Mouse (Mus musculus): ENCODE data around the gene Prex1.

Gene Prex1

GRCm38 (mm10) chr2:166686917-166687316, 26.7 kb downstream of the Prex1 start:
- no peak for ATAC-seq (ENCODE audit: low TSS enrichment)

- no peak for ATAC-seq (ENCODE audit: low TSS enrichment)
These were observed 27.8 kb downstream of the Prex1 start for GRCm38 (mm10) chr2:166685824-166686223.

GRCm38 (mm10) chr2:166683885-166684544, 29.6 kb downstream of the Prex1 start:
- no peak for ATAC-seq (ENCODE audit: low TSS enrichment)

- 0 out of 2 replicates have a peak, but pooled peaks have one; percentile 26 for ATAC-seq (ENCODE audit: low TSS enrichment)
These were observed 30.8 kb downstream of the Prex1 start for GRCm38 (mm10) chr2:166682866-166683265.

GRCm38 (mm10) chr2:166678959-166679759, 34.5 kb downstream of the Prex1 start:
- ATAC-seq (ENCODE audit: low TSS enrichment) = no peak

- peak; percentile 21; the same call in 1 of the 2 replicates for ATAC-seq (ENCODE audit: low TSS enrichment)
These were observed 36.7 kb downstream of the Prex1 start for GRCm38 (mm10) chr2:166676933-166677332.

GRCm38 (mm10) chr2:166676498-166676897, 37.1 kb downstream of the Prex1 start:
- ATAC-seq (ENCODE audit: low TSS enrichment) = no peak

- peak; percentile 62; the same call in 1 of the 2 replicates for ATAC-seq (ENCODE audit: low TSS enrichment)
These were observed 37.8 kb downstream of the Prex1 start for GRCm38 (mm10) chr2:166675588-166676444.

- no peak for ATAC-seq (ENCODE audit: low TSS enrichment)
These were observed 38.9 kb downstream of the Prex1 start for GRCm38 (mm10) chr2:166674693-166675092.

- ATAC-seq (ENCODE audit: low TSS enrichment) = no peak
These were observed 39.7 kb downstream of the Prex1 start for GRCm38 (mm10) chr2:166673951-166674350.

- ATAC-seq (ENCODE audit: low TSS enrichment) = no peak
These were observed 41.3 kb downstream of the Prex1 start for GRCm38 (mm10) chr2:166672171-166672965.

GRCm38 (mm10) chr2:166671614-166672013, 42.0 kb downstream of the Prex1 start:
- no peak for ATAC-seq (ENCODE audit: low TSS enrichment)

GRCm38 (mm10) chr2:166671019-166671418, 42.6 kb downstream of the Prex1 start:
- ATAC-seq (ENCODE audit: low TSS enrichment) = no peak

- ATAC-seq (ENCODE audit: low TSS enrichment) = no peak
These were observed 43.7 kb downstream of the Prex1 start for GRCm38 (mm10) chr2:166669922-166670321.

GRCm38 (mm10) chr2:166667790-166668695, 45.6 kb downstream of the Prex1 start:
- ATAC-seq (ENCODE audit: low TSS enrichment) = peak; percentile 54

- ATAC-seq (ENCODE audit: low TSS enrichment) = no peak
These were observed 47.5 kb downstream of the Prex1 start for GRCm38 (mm10) chr2:166666175-166666574.

- ATAC-seq (ENCODE audit: low TSS enrichment) = no peak
These were observed 48.2 kb downstream of the Prex1 start for GRCm38 (mm10) chr2:166665244-166665922.

- ATAC-seq (ENCODE audit: low TSS enrichment) = 0 out of 2 replicates have a peak, but pooled peaks have one; percentile 2
These were observed 49.1 kb downstream of the Prex1 start for GRCm38 (mm10) chr2:166664506-166664905.

GRCm38 (mm10) chr2:166663250-166663961, 50.2 kb downstream of the Prex1 start:
- peak; percentile 35; the same call in 1 of the 2 replicates for ATAC-seq (ENCODE audit: low TSS enrichment)

Data from frontal cortex, adult (tissue).